Mouse (Mus musculus) urinary bladder, postnatal 4 days (tissue): Measurements from ENCODE around the gene Gm49416.
A peak's percentile ranks its signal among the peaks of the same experiment; 100 is the strongest.
"Not testable (repeated sequence)": the region's sequence is repeated elsewhere in the genome, so short reads cannot be mapped to it uniquely, and the experiment has no call there.

Experiments used
- DNase-seq, 2 experiments: peaks; one replicate each; pipeline ENCODE4 v3.0.0; 2021 to 2022; ENCODE audit warnings: low spot score in 2 of 2

Gm49416 gene

GRCm38 (mm10) chr19:8875031-8875430 lies 13.7 kb upstream of the Gm49416 start:
- no peak for DNase-seq

GRCm38 (mm10) chr19:8880311-8881033 lies 8.3 kb upstream of the Gm49416 start, which contains the start of gene Uqcc3:
TSS of gene Uqcc3 (minus strand) at chr19:8880923.
- peak; percentile 85 to 87 for DNase-seq

- DNase-seq: no peak
Measured at GRCm38 (mm10) chr19:8881034-8881392, 7.7 kb upstream of the Gm49416 start.

DNA sequence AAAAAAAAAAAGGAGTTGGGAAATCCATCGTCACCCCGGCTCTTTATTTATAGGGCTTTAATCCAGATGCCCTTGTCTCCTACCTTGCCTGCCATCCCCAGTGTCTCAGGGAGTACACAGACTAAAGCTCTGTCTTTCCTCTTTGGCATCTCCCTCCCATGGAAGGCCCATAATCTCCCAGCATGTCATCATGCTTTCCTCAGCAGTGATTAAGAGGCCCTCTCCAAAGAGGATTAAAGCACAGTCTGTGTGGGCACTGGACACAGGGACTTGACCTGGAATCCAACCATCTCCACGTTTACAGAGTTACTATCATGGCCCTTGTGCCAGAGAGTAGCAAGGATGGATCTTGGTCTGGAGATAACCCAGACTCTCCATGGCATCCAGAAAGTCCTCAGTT lies 5.1 kb upstream of the Gm49416 start, which contains the start of the genes Lbhd1 and Gm49403:
TSS of gene Lbhd1 (plus strand) at position 117 of the 400 bp plus-strand sequence.
TSS of gene Gm49403 (plus strand) at position 315 of the 400 bp plus-strand sequence.
- DNase-seq: no peak

DNA sequence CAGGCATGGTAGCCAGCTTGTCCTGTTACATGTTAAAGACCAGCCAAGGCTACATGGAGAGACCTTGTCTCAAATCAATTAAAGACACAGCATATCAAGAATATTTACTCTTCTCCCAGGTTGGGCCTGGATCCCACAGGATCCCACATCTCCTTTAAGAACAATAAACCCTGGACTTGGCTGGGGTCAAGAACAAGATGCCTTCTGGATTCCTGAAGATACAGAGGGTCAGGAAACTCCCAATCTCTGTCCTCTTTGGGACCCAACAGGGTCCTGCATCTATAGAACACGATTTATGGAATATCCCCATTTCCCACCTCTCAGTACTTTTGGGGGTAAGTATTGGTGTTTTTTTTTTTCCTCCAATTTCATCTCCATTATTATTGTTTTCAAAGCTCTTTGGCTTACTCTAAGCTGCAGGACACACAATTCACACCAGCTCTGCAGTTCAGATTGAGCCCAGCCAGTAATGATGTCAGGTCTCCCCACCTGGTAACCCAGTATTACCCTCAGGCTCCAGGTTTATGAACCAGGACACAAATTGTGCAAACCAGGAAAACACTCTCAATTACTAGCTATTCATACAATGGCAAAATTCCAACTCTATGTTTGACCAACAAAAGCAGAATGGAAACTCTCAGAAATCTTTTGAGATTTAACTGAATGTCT lies 1.7 kb upstream of the Gm49416 start:
- DNase-seq: no peak

DNA sequence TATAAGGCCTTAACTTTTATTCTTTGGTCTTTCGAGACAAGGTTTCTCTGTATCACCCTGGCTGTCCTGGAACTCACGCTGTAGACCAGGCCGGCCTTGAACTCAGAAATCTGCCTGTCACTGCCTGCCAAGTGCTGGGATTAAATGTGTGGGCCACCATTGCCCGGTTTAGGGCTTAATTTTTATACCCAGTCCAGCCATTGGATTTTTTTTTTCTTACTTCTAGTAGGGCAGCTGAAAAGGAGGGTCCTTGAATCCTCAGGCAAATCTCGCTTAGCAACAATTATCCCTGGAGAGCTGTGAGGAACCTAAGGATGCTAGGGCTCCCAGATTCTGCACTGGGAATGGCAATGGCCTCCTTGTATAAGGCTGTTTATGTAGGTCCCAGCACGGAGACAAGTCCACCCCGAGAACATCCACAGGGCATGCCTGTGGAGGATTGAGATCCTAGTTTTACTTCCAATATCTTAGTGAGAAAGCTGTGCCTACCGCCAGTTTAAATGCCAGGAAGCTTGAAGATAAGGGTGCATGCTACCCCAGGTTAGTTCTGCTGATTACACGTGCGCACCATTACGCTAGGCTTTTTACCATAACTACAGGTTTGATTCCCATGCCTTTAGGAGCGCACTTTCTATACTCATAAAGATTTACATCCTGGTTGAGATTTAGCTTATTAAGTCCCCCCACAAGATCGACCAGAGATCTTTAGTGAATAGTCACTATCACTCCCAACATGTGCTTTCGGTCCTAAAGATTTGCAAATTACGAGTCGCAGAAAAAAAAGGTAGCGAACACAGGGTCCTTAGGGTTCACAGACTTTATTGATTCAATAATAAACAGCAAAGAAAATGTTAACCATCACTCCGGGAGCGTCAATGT lies 902 bp upstream of the Gm49416 start:
- no peak for DNase-seq

GRCm38 (mm10) chr19:8892829-8893766 lies 4.4 kb downstream of the Gm49416 start, which contains the start of gene Ints5:
TSS of gene Ints5 (plus strand) at chr19:8893005.
- peak; percentile 76 to 81 for DNase-seq

DNA sequence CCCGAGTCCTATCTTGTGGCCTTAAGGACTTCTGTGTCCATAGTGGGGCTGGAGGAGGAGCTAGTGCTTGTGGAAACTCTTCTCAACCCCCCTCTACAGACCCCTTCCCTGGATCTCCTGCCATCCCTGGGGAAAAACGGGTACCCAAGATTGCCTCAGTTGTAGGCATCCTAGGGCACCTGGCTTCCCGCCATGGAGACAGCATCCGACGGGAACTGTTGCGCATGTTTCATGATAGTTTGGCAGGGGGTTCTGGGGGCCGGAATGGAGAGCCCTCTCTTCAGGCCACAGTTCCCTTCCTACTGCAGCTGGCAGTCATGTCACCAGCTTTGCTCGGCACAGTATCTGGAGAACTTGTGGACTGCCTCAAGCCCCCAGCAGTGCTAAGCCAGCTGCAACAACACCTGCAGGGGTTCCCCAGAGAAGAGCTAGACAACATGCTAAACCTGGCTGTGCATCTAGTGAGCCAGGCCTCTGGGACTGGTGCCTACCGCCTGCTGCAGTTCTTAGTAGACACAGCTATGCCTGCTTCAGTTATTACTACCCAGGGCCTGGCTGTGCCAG lies 6.8 kb downstream of the Gm49416 start:
- DNase-seq: no peak

DNA sequence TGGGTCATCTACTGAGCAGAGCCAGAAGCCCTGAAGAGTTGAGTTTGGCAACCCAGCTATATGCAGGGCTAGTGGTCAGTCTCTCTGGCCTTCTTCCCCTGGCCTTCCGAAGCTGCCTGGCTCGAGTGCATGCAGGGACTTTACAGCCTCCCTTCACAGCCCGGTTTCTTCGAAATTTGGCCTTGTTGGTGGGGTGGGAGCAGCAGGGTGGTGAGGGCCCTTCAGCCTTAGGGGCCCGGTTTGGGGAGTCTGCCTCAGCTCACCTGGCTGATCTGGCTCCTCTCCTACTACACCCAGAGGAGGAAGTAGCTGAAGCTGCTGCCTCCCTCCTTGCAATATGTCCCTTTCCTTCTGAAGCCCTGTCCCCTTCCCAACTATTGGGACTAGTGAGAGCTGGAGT lies 7.5 kb downstream of the Gm49416 start:
- DNase-seq: not testable (repeated sequence)

DNA sequence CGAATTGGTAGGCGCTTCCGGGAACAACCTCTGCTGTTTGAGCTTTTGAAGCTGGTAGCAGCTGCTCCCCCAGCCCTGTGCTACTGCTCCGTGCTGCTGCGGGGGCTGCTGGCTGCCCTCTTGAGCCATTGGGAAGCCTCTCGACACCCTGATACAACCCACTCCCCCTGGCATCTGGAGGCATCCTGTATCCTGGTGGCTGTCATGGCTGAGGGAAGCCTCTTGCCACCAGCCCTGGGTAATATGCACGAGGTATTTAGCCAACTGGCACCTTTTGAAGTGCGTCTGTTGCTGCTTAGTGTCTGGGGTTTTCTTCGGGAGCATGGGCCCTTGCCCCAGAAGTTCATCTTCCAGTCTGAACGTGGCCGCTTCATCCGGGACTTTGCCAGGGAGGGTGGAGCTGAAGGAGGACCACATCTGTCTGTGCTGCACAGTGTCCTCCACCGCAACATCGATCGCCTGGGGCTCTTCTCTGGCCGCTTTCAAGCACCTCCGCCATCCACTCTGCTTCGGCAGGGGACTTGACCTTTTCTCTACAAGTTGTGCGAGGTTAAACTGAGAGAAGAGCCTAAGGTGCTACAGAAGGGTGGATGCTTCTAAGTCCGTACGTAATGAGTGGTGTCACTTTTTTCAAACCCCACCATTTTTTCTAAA lies 8.6 kb downstream of the Gm49416 start:
- peak in 1 of 2 experiments; percentile 51 for DNase-seq

- peak; percentile 93 to 96 for DNase-seq
Measured at GRCm38 (mm10) chr19:8897865-8898495, 9.3 kb downstream of the Gm49416 start, which contains the start of gene Ganab. TSS of gene Ganab (plus strand) at chr19:8898071.

DNA sequence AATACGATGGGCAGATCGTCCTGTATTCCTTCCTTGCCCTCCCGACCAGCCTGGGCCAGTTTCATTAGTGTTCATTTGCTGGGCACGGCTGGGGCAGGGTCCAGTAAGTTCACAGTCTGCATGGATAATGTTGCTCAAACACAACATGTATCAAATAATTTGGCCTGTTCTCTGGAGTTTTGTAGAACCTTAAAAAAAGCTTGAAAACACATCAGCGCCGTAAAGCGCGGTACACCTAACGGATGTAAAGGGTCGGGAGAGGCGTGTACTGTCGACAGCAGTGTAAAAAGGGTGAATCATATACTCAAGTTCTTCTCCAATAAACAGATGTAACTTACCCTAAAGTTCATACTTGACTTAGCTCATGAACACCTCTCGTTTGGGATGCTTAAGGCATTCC lies 9.8 kb downstream of the Gm49416 start:
- DNase-seq: no peak

GRCm38 (mm10) chr19:8899079-8899478 lies 10.4 kb downstream of the Gm49416 start:
- DNase-seq: no peak

DNA sequence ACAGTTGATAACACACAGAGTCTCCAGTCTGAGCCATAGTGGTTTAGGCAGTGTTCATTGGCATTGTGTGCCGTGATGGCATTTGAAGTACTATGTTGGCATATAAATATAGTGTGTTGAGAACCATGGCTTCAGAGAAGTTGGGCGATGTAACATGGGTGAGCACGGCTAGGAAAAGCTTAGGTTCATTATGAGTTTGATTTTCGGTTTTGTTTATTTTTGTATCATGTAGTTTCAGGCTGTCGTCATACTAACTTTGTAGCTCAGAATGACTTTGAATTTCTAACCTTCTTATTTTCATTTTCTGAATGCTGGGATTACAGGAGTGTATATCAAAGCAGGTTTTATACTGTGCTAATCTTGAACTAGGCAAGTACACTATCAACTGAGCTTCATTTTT lies 14.7 kb downstream of the Gm49416 start:
- DNase-seq: no peak

- peak in 1 of 2 experiments; percentile 54 for DNase-seq
Measured at GRCm38 (mm10) chr19:8908531-8908930, 19.8 kb downstream of the Gm49416 start.

GRCm38 (mm10) chr19:8911810-8912209 lies 23.1 kb downstream of the Gm49416 start:
- DNase-seq: no peak

GRCm38 (mm10) chr19:8914212-8914611 lies 25.5 kb downstream of the Gm49416 start:
- peak in 1 of 2 experiments; percentile 26 for DNase-seq

- no peak for DNase-seq
Measured at GRCm38 (mm10) chr19:8919000-8919399, 30.3 kb downstream of the Gm49416 start.

- DNase-seq: peak in 1 of 2 experiments; percentile 19
Measured at GRCm38 (mm10) chr19:8919684-8920072, 31.0 kb downstream of the Gm49416 start.
